In genomic region chr13:19161111-19161510, GRCm38 (mm10) we compare ENCODE assay signal across 28 mouse cellular contexts.
DNase-seq lines count a peak whose midpoint lies in the region; ATAC-seq lines count a peak whose summit lies in the region.
"Had no signal": no experiment of that assay in that cellular context is flagged by ENCODE, and none has a peak within 500 bp of the region (broad histone marks: within the 10 kb centered on the region; RNA-seq: fewer than 3 reads in every experiment).

No protein-coding gene starts in this region.

- no peak overlapping the region for H3K27ac ChIP-seq in embryonic facial prominence, embryonic 15.5 days (replicated peaks)
- H3K27ac ChIP-seq in embryonic facial prominence, embryonic 10.5 days (replicated peaks), result no peak overlapping the region
- no peak overlapping the region; the same call in 1 of the 2 replicates for H3K27ac ChIP-seq in midbrain, embryonic 11.5 days (ENCODE audit: low read depth, low read length)
- no peak overlapping the region for H3K27ac ChIP-seq in midbrain, embryonic 16.5 days (ENCODE audit: low read length)
- H3K27ac ChIP-seq: gastrocnemius, adult 2 months; heart, adult 2 months; heart, embryonic 13.5 days; kidney, postnatal 0 days; liver, embryonic 14.5 days; macrophage; neural tube, embryonic 12.5 days had no signal

- 65% methylated on average over 7 of the region's 7 CpGs for WGBS in embryonic facial prominence, embryonic 15.5 days
- 69% methylated on average over 7 of the region's 7 CpGs for WGBS in embryonic facial prominence, embryonic 10.5 days
- 69% methylated on average over 6 of the region's 7 CpGs for WGBS in midbrain, embryonic 11.5 days
- 62% methylated on average over 7 of the region's 7 CpGs for WGBS in midbrain, embryonic 16.5 days

- ATAC-seq in embryonic facial prominence, embryonic 15.5 days (ENCODE audit: insufficient number of reproducible peaks, low FRiP score, low TSS enrichment, low read depth), result 0 out of 2 replicates have a peak, but pooled peaks have one; percentile 7
- peak; percentile 48; the same call in 1 of the 2 replicates for ATAC-seq in midbrain, embryonic 11.5 days (ENCODE audit: low FRiP score)
- no peak for ATAC-seq in midbrain, embryonic 16.5 days
- ATAC-seq: CD4-positive, CD25-positive, alpha-beta regulatory T cell, adult 4 months; forebrain, embryonic 14.5 days; intestine, embryonic 16.5 days had no signal

- H3K4me1 ChIP-seq in embryonic facial prominence, embryonic 15.5 days, result no peaks in the 10 kb centered on the region
- no peaks in the 10 kb centered on the region for H3K4me1 ChIP-seq in embryonic facial prominence, embryonic 10.5 days
- H3K4me1 ChIP-seq in midbrain, embryonic 11.5 days (ENCODE audit: control insufficient read depth, insufficient read depth, low read length), result no peaks in the 10 kb centered on the region
- H3K4me1 ChIP-seq in midbrain, embryonic 16.5 days (ENCODE audit: control insufficient read depth, insufficient read depth, low read length), result 0 out of 2 replicates have a peak, but pooled peaks cover 4% of the 10 kb centered on the region
- H3K4me1 ChIP-seq: heart, embryonic 13.5 days; neural tube, embryonic 12.5 days had no signal

- H3K36me3 ChIP-seq in embryonic facial prominence, embryonic 15.5 days, result no peaks in the 10 kb centered on the region
- H3K36me3 ChIP-seq in embryonic facial prominence, embryonic 10.5 days (replicated peaks), result no peaks in the 10 kb centered on the region
- H3K36me3 ChIP-seq in midbrain, embryonic 11.5 days (ENCODE audit: control insufficient read depth, insufficient read depth, low read length), result no peaks in the 10 kb centered on the region
- no peaks in the 10 kb centered on the region for H3K36me3 ChIP-seq in midbrain, embryonic 16.5 days (ENCODE audit: control insufficient read depth, insufficient read depth, low read length)
- H3K36me3 ChIP-seq: heart, embryonic 13.5 days; neural tube, embryonic 12.5 days had no signal

- H3K4me3 ChIP-seq in embryonic facial prominence, embryonic 15.5 days (replicated peaks), result no peak overlapping the region
- H3K4me3 ChIP-seq in embryonic facial prominence, embryonic 10.5 days, result no peak overlapping the region
- no peak overlapping the region for H3K4me3 ChIP-seq in midbrain, embryonic 11.5 days (ENCODE audit: low read depth, low read length)
- H3K4me3 ChIP-seq in midbrain, embryonic 16.5 days (ENCODE audit: low read depth, low read length), result no peak overlapping the region
- H3K4me3 ChIP-seq: gastrocnemius, adult 2 months; heart, adult 2 months; heart, embryonic 13.5 days; neural tube, embryonic 12.5 days had no signal

- H3K9me3 ChIP-seq in embryonic facial prominence, embryonic 15.5 days (replicated peaks), result no peaks in the 10 kb centered on the region
- H3K9me3 ChIP-seq in embryonic facial prominence, embryonic 10.5 days, result no peaks in the 10 kb centered on the region
- no peaks in the 10 kb centered on the region for H3K9me3 ChIP-seq in midbrain, embryonic 11.5 days (ENCODE audit: control insufficient read depth, low read length)
- H3K9me3 ChIP-seq in midbrain, embryonic 16.5 days (replicated peaks; ENCODE audit: control insufficient read depth, low read length, poor library complexity, severe bottlenecking), result no peaks in the 10 kb centered on the region
- H3K9me3 ChIP-seq: heart, embryonic 13.5 days; neural tube, embryonic 12.5 days had no signal

- no peak for DNase-seq in embryonic facial prominence, embryonic 10.5 days (ENCODE audit: low spot score)
- peak; percentile 60 for DNase-seq in midbrain, embryonic 11.5 days (ENCODE audit: low spot score, missing footprints)
- DNase-seq in cerebellum, adult 9-10 months, result peak; percentile 36
- DNase-seq in cerebellum, postnatal 14 days, result peak; percentile 67 to 77
- DNase-seq in adrenal gland, adult 2 months, result no peak
- DNase-seq: adrenal gland, postnatal 25 days; gastrocnemius, adult 2 months; gastrocnemius, postnatal 36 days; heart, adult 2 months; heart, postnatal 10 days; kidney, adult 8-10 months; kidney, postnatal 4 days; layer of hippocampus, postnatal 36 days; liver; lung, adult 2 months; lung, postnatal 10 days; thymus, adult 2 months; thymus, postnatal 36 days had no signal

- no peaks in the 10 kb centered on the region for H3K27me3 ChIP-seq in embryonic facial prominence, embryonic 15.5 days
- H3K27me3 ChIP-seq in embryonic facial prominence, embryonic 10.5 days (replicated peaks; ENCODE audit: low read depth, poor library complexity, severe bottlenecking), result no peaks in the 10 kb centered on the region
- H3K27me3 ChIP-seq in midbrain, embryonic 11.5 days (ENCODE audit: control insufficient read depth, insufficient read depth, low read length), result no peaks in the 10 kb centered on the region
- H3K27me3 ChIP-seq in midbrain, embryonic 16.5 days (ENCODE audit: control insufficient read depth, insufficient read depth, low read depth, low read length), result no peaks in the 10 kb centered on the region
- H3K27me3 ChIP-seq: heart, embryonic 13.5 days; neural tube, embryonic 12.5 days had no signal

- H3K9ac ChIP-seq in embryonic facial prominence, embryonic 15.5 days, result no peak overlapping the region
- no peak overlapping the region for H3K9ac ChIP-seq in midbrain, embryonic 11.5 days (ENCODE audit: low read length)
- no peak overlapping the region for H3K9ac ChIP-seq in midbrain, embryonic 16.5 days (ENCODE audit: low read depth, low read length)
- H3K9ac ChIP-seq: heart, embryonic 13.5 days; liver, embryonic 14.5 days; neural tube, embryonic 12.5 days had no signal

- H3K4me2 ChIP-seq in embryonic facial prominence, embryonic 15.5 days (replicated peaks), result no peak overlapping the region
- H3K4me2 ChIP-seq in midbrain, embryonic 11.5 days, result no peak overlapping the region
- H3K4me2 ChIP-seq in midbrain, embryonic 16.5 days (ENCODE audit: low read length), result no peak overlapping the region
- H3K4me2 ChIP-seq: heart, embryonic 13.5 days; neural tube, embryonic 12.5 days had no signal

Comparison
In these comparisons a context has a peak if more than half of its experiments do, and no peak if none do; other contexts are left out.
1. DNase-seq: peak in midbrain, embryonic 11.5 days (single experiment), cerebellum, adult 9-10 months (single experiment) and cerebellum, postnatal 14 days (2 of 2); none in embryonic facial prominence, embryonic 10.5 days (single experiment) and adrenal gland, adult 2 months (single experiment).